In genomic region chr2:143924085-143924484, GRCm38 (mm10) we compare ENCODE assay signal across 15 mouse cellular contexts. TPM values are rescaled to one million over a fixed set of nuclear protein-coding genes. Genes with fewer than 3 reads are reported as not detected.
A peak's percentile ranks its signal among the peaks of the same experiment; 100 is the strongest.
DNase-seq lines count a peak whose midpoint lies in the region; ATAC-seq and TF ChIP-seq lines count a peak whose summit lies in the region.
"Had no signal": no experiment of that assay in that cellular context is flagged by ENCODE, and none has a peak within 500 bp of the region (broad histone marks: within the 10 kb centered on the region; RNA-seq: fewer than 3 reads in every experiment).

No protein-coding gene starts in this region.

- H3K4me3 ChIP-seq in kidney, embryonic 15.5 days (replicated peaks) = no peak overlapping the region
- no peak overlapping the region for H3K4me3 ChIP-seq in forebrain, postnatal 0 days (ENCODE audit: low read depth, low read length)
- no peak overlapping the region for H3K4me3 ChIP-seq in forebrain, embryonic 15.5 days
- H3K4me3 ChIP-seq: hindbrain, embryonic 10.5 days; limb, embryonic 13.5 days had no signal

- H3K9me3 ChIP-seq in kidney, embryonic 15.5 days (replicated peaks) = no peaks in the 10 kb centered on the region
- H3K9me3 ChIP-seq in forebrain, postnatal 0 days (ENCODE audit: low read length) = no peaks in the 10 kb centered on the region
- no peaks in the 10 kb centered on the region for H3K9me3 ChIP-seq in forebrain, embryonic 15.5 days
- H3K9me3 ChIP-seq: hindbrain, embryonic 10.5 days; limb, embryonic 13.5 days had no signal

- DNase-seq in embryo, embryonic 10 days (ENCODE audit: low spot score) = peak; percentile 18
- DNase-seq in embryo, embryonic 10.5 days (ENCODE audit: low spot score) = no peak
- no peak for DNase-seq in kidney, postnatal 10 days
- no peak for DNase-seq in forebrain, postnatal 0 days
- DNase-seq: kidney, adult 11 months; lung, adult 18-20 months; right cerebral cortex, adult 18-20 months had no signal

- no peaks in the 10 kb centered on the region for H3K27me3 ChIP-seq in kidney, embryonic 15.5 days
- no peaks in the 10 kb centered on the region for H3K27me3 ChIP-seq in forebrain, postnatal 0 days (ENCODE audit: insufficient read depth, low read length)
- no peaks in the 10 kb centered on the region for H3K27me3 ChIP-seq in forebrain, embryonic 15.5 days
- H3K27me3 ChIP-seq: limb, embryonic 13.5 days had no signal

- 0 out of 2 replicates have a peak, but pooled peaks have one; percentile 40 for ATAC-seq in kidney, embryonic 15.5 days (replicated peaks; ENCODE audit: low FRiP score)
- peak; percentile 49 for ATAC-seq in activated CD4-positive, CD25-positive, alpha-beta regulatory T cell, adult 4 months
- ATAC-seq in inflammation-experienced regulatory T-cells, adult 6 months = peak; percentile 63
- ATAC-seq in forebrain, postnatal 0 days = no peak
- no peak for ATAC-seq in forebrain, embryonic 15.5 days (replicated peaks)
- ATAC-seq: forebrain, embryonic 14.5 days had no signal

- 33% methylated on average over 7 of the region's 7 CpGs for WGBS in kidney, embryonic 15.5 days
- 66% methylated on average over 7 of the region's 7 CpGs for WGBS in forebrain, postnatal 0 days
- WGBS in forebrain, embryonic 15.5 days = 71% methylated on average over 7 of the region's 7 CpGs

- no peak overlapping the region for H3K4me2 ChIP-seq in kidney, embryonic 15.5 days
- no peak overlapping the region for H3K4me2 ChIP-seq in forebrain, postnatal 0 days (ENCODE audit: low read depth)
- H3K4me2 ChIP-seq in forebrain, embryonic 15.5 days (replicated peaks) = no peak overlapping the region
- H3K4me2 ChIP-seq: limb, embryonic 13.5 days; midbrain, embryonic 11.5 days had no signal

- peaks cover 17% of the 10 kb centered on the region for H3K4me1 ChIP-seq in kidney, embryonic 15.5 days
- H3K4me1 ChIP-seq in forebrain, postnatal 0 days (ENCODE audit: insufficient read depth) = 0 out of 2 replicates have a peak, but pooled peaks cover 3% of the 10 kb centered on the region
- peaks cover 26% of the 10 kb centered on the region for H3K4me1 ChIP-seq in forebrain, embryonic 15.5 days

- H3K27ac ChIP-seq in kidney, embryonic 15.5 days = peak overlapping the region; percentile 7; the same call in 1 of the 2 replicates
- no peak overlapping the region for H3K27ac ChIP-seq in forebrain, postnatal 0 days (ENCODE audit: low read depth, low read length)
- no peak overlapping the region for H3K27ac ChIP-seq in forebrain, embryonic 15.5 days (replicated peaks)
- H3K27ac ChIP-seq: hindbrain, embryonic 10.5 days; limb, embryonic 13.5 days had no signal

- no peaks in the 10 kb centered on the region for H3K36me3 ChIP-seq in kidney, embryonic 15.5 days
- H3K36me3 ChIP-seq in forebrain, postnatal 0 days (ENCODE audit: insufficient read depth) = no peaks in the 10 kb centered on the region
- H3K36me3 ChIP-seq in forebrain, embryonic 15.5 days = no peaks in the 10 kb centered on the region
- H3K36me3 ChIP-seq: hindbrain, embryonic 10.5 days; limb, embryonic 13.5 days had no signal

- TF ChIP-seq CTCF in forebrain, postnatal 0 days (IDR thresholded peaks at IDR 0.05; ENCODE audit: low read depth) = no peak

- H3K9ac ChIP-seq in kidney, embryonic 15.5 days = no peak overlapping the region
- no peak overlapping the region for H3K9ac ChIP-seq in forebrain, postnatal 0 days
- H3K9ac ChIP-seq in forebrain, embryonic 15.5 days (replicated peaks) = no peak overlapping the region
- H3K9ac ChIP-seq: limb, embryonic 13.5 days had no signal

RNA-seq across cellular contexts. Expression of gene Dstn, which starts 9.0 kb away (rescaled TPM):
- 387 and 407 TPM in 2 replicates for polyA plus RNA-seq in kidney, embryonic 15.5 days (2015; fragmentation: Nextera tagmentation; extraction: Ambion mirVana)
- 10 to 100 TPM; 39.0 to 42.5 TPM for polyA plus RNA-seq in activated CD4-positive, CD25-positive, alpha-beta regulatory T cell, adult 4 months (2017; shearing (Covaris generic))
- 10 to 100 TPM; 20.8 to 76.5 (median 26.2) TPM for polyA plus RNA-seq in inflammation-experienced regulatory T-cells, adult 6 months (2017; shearing (Covaris generic))
- 409 and 455 TPM in 2 replicates for total RNA-seq in forebrain, postnatal 0 days (2014; rRNA removed)
- 497 and 512 TPM in 2 replicates for polyA plus RNA-seq in forebrain, postnatal 0 days (2015; fragmentation: Nextera tagmentation; extraction: Ambion mirVana)
- 417 and 426 TPM in 2 replicates for polyA plus RNA-seq in forebrain, embryonic 15.5 days (2015; fragmentation: Nextera tagmentation; extraction: Ambion mirVana)

Comparison
In these comparisons a context has a peak if more than half of its experiments do, and no peak if none do; other contexts are left out.
1. ATAC-seq: peak in kidney, embryonic 15.5 days (single experiment), activated CD4-positive, CD25-positive, alpha-beta regulatory T cell, adult 4 months (single experiment) and inflammation-experienced regulatory T-cells, adult 6 months (single experiment); none in forebrain, postnatal 0 days (single experiment) and forebrain, embryonic 15.5 days (single experiment).